Mouse (Mus musculus) spleen, postnatal 4 days (tissue): ENCODE measurements around the gene Apbb2.

Experiments
- DNase-seq, 2 experiments: peaks; one replicate each; pipeline ENCODE4 v3.0.0; 2022; ENCODE audit warnings: low spot score in 2 of 2

Apbb2 gene

GRCm38 (mm10) chr5:66549691-66550090 lies 68.9 kb downstream of the Apbb2 start:
- DNase-seq: no peak

- no peak for DNase-seq
Measured at GRCm38 (mm10) chr5:66546969-66547511, 71.5 kb downstream of the Apbb2 start.

DNA sequence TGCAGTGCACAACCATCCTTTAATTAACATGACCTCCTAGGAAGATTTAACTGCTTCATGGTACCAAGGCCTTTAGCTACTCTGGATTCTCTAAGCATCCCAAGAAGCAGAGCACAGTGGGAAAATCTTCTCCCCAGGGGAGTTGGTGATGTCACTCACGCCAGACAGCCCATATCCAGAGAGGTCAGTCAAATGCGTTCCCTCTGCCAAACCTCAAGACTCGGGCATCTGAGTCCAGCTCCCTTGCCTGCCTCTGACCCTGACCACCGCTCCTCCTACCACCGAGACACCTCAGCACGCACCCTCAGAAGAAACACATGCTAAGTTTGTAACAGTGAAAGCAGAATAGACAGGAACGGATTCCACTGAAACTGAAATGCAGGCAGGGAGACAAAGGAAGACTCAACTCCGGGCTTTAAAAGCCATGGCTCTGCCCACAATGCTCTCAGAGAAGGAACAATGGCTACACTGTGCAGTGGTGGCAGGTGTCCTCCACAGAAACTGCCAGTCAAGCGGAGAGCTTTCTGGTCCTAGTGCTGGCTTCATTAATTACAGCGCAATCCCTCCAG lies 72.9 kb downstream of the Apbb2 start:
- no peak for DNase-seq

DNA sequence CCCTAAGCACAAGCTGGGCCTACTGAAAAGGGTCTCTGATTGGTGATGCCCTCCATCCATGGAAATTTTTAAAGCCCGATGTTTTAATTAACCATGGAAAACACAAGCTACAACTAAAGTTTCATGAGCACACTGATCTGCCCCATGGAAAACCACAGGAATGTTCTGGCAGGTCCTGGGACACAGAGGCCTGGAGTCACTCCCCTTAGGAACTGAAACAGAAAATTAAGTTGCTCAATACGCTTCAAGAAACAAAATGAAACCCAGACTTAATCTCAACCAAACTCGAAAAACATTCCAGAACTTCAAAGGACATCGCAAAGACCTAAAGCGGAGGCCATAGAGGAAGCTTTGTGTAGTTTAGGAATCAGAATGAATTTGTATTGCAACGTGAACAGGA lies 74.8 kb downstream of the Apbb2 start:
- DNase-seq: no peak

DNA sequence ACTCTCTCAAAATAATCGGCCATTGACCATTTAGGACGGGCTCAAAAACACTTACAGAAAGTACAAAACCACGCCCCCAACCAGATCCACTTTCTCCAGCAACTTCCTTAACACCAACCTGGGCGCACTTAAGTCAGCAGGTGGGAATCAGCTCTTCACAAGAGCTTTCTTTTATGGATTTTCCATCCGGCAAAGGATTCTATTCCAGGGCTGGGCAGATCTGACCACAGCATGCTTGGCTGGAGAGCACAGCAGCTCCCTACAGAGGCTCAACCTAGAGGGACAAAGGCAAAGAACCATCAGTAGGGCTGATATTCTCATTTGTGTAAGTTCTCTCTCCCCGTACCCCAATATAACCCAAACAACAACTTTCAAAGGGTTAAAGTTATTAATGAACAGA lies 75.2 kb downstream of the Apbb2 start:
- DNase-seq: no peak

- no peak for DNase-seq
Measured at GRCm38 (mm10) chr5:66542521-66542920, 76.1 kb downstream of the Apbb2 start.

DNA sequence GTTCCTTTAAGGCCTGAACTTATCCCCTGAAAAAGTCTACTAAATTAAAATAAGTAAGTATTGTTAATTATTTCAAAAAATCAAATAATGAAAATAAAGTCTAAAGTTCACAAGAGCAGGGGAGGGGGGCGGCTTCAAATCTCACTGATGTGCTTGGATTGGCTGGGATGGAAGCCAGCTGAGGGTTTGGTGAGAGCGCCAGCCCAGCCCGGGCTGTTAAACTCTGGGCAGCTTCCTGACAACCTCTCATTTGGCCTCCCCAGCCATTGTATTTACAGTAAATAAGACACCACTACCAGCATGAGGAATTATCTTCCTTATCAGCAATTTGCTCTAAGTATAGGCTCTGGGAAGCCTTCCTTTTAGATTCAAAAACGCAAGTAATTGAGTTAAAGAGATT lies 77.2 kb downstream of the Apbb2 start:
- DNase-seq: no peak

DNA sequence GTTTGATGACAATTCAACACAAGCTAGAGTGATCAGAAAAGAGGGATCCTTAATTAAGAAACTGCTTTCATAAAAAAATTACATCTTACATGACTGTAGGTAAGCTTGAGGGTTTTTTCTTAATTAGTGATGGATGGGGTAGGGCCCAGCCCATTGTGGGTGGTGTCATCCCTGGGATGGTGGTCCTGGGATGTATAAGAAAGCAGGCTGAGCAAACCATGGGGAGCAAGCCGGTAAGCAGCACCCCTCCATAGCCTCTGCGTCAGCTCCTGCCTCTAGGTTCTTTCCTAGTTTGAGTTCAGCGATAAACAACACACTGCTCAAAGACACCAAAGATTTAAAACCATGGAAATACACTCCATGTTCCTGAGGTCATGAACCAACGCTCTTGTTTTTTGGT lies 78.3 kb downstream of the Apbb2 start:
- no peak for DNase-seq

DNA sequence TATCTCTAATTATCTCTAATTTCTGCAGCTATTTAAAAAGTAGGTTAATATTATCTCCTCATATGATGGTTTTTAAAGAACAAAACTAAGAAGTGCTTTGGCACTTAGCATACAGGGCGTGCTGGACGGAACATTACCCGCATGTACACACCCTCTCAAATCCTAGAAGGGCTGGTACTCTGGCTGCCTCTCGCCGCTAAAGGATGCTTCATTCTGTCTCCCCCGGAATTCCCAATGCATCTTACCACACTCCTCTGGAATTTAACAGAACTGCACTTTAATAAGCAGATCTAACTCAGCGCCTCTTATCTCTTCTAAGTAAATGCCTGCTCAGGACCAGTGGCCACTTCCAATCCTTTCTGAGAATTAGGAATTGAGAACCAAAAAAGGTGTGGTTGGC lies 80.8 kb downstream of the Apbb2 start:
- DNase-seq: no peak

GRCm38 (mm10) chr5:66536696-66537358 lies 81.8 kb downstream of the Apbb2 start:
- DNase-seq: no peak

DNA sequence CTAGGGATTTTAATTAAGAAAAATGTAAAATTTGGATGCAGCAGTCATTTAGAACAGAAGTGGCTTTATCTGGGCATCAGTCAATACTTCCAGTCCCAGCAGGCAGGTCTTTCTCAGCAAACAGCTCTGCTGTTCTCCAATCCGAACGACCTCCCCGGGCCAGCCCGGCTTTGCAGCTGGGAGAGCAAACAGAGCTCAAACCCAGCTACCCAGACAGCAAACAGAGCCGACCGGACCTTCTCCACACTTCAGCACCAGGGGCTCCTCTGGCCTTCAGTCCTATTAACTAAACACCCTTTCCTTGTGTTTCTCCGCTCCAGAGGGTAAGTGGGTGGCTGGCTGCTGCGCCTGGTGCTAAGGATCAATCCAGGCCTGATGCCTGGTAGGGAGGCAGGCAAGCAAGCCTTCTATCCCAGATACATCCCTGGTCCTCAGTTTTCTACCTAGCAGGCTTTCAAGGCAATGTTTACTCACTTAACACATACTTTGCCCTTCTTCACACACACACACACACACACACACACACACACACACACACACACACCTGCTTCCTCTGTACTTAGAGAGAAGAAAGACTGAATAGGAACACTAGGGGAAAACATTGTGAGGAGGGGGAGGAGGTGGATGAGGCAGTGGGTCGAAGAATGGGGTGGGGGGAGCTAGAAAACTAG lies 82.9 kb downstream of the Apbb2 start:
- no peak for DNase-seq

DNA sequence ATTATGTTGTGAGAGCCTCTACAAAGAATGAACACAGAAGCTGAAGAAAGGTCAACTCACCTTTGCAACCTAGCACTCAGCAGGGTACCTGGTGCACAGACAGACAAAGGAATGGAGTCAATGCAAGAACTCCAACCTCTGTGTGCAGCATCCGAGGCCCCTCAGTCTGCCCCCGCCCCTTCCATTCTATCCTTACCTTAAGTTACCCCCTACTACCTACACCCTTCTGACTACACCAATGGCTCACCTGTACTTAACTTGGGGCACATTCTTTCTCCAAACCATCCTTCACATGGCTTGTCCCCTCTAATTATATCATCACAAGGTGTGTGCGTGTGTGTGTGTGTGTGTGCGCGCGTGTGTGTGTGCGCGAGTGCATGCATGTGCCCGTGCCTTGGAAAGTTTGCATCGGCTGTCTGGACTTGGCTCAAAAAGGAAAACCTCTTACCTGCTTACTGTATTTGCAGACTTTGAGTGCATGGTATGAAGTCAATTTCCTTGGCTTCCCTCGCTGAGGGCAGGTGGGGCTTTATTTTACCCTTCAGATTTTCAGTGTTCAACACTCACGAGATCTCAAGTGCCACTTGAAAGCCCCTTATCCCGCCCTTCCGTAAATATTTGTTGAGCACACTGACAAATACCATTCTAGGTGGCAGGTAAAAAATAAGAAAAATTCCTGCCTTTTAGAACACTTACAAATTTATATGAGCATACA lies 84.7 kb downstream of the Apbb2 start:
- no peak for DNase-seq

- no peak for DNase-seq
Measured at GRCm38 (mm10) chr5:66532827-66533226, 85.8 kb downstream of the Apbb2 start.

DNA sequence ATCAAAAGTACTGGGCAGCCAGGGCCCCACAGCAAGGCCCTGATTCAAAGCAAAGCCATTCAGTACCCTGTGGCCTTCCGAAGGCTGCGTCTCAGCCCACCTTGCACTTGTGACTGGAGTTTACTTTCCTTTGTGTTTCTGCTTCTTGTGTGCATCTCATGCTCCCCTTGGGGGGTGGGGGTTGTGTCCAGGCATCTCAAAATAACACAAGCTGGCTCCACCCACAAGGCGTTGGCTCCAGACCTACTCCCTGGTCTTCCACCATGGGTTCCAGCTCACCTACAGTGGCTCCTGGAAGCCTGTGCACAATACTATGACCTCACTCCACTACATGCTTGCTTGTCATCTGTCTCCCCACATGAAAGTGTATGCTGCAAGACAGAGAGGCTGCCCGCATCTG lies 88.2 kb downstream of the Apbb2 start:
- DNase-seq: no peak

DNA sequence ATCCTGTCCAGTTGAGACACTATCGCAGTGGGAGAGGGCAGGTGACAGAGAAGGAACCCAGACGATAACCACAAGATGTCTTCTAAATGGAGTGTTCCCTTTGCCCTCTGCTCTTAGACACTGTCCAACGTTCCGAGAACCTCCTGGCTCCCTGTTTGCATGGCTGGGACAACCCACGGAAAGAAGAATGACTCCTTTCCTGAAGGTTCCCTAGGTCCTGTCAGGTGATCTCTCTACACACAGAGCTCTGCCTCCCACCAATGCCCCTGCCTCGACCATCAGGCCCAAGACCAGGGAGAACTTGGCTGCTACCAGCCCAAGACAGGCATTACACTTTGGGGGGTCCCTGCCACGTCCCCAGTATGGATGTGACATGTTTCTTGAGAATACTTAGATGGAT lies 89.0 kb downstream of the Apbb2 start:
- DNase-seq: no peak

GRCm38 (mm10) chr5:66528567-66528966 lies 90.0 kb downstream of the Apbb2 start:
- no peak for DNase-seq

DNA sequence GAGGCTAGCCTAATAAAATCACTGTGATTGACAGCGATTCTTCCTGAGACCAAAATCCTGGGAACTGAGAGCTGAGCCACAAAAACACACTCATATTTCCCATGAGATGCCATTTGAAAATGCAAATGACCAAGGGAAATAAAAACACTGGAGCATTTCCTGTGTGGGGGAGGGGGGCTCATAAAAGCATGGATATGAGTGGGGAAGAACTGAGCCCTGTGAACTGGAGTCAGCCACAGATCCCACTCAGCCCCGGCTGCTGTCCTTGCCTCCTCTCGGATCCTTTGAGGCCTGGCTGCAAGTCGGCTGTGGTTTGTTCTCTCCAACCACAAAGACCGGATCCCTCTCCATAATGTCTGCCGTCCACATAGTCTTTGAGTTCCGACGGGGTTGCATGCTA lies 91.5 kb downstream of the Apbb2 start:
- DNase-seq: no peak

GRCm38 (mm10) chr5:66525002-66525401 lies 93.6 kb downstream of the Apbb2 start:
- no peak for DNase-seq

DNA sequence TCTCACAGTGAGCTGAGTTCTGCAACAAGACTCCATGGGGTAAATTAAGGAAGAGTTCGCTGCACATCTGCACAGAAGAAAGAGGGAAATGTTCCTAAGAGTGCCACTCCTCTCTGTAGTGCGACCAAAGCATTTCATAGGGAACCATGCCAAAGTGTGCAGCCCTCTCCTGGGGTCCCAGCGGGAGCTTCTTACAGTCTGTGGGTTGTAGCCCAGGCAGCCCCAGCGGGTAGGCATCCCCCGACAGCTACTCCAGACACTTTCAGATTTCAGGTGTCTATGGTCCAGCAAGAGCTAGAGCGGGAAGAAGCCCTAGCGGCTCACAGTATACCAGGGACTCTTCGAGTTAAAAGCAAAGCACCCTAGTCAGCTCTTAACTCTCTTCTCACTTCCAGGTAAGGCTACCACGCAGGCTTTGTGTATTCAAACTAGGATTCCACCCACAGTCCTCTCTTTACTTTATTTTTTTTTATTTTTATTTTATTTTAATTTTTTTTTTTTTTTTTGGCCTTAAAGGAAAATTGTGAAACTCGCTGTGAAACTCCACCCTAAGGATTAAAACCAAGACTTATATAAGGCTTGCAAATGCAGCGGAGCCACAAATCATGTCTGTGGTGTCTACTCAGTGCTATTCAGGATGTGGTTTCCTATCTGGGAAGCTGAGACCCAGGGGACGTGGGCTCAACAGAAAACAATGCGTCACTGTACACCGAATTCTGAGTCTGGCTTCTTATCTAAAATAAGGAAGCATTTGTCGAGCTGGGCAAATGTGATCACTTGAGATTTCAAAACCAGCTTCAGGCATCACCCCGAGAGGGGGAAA lies 94.7 kb downstream of the Apbb2 start:
- no peak for DNase-seq

DNA sequence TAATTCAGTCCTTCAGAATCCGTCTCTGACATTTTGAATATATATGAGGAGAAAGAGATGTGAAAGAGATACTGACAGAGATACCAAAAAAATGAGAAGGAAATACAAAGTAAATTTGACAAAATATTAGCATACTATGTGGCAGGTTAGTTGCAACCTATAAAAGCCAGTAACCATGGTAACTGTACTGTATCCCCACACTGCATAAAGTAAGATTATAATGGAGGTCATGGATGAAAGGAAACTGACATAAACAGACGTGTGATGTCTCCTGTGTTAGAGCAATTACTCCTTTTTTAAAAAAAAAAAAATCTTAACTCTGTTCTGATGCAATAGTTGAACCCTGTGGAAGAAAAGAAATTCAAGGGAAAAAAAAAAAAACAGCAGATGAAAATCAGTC lies 97.3 kb downstream of the Apbb2 start:
- no peak for DNase-seq

DNA sequence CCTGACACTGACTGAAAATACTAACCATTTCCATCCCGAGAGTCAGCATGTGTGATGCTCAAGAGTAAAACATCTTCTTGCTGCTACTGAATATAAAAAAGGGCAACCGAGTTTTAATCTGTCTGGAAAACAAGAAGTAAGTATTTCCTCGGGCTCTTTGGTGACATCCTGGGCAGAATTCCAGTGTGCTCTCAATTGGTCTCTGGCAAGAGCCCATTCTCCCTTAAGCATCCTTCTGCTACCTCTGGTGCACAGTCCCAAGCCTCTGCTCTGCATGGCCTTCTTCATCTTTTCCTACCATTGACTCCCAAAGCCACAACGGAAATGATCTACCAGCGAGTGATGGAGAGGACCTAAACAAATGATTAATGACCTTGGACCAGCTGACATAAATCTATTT lies 99.1 kb downstream of the Apbb2 start:
- DNase-seq: no peak
